Mouse (Mus musculus) G1E (cell line): Measurements from ENCODE around the gene Timm17a.

ENCODE experiments used
- CTCF ChIP-seq: IDR thresholded peaks from 2 replicates; pipeline ENCODE4 v1.5.1; 2012; ENCODE audit warnings: low read depth, low read length, inconsistent platforms, mixed read lengths
- GATA1 ChIP-seq: IDR thresholded peaks from 2 replicates; pipeline ENCODE4 v1.6.1; 2012; ENCODE audit warnings: borderline replicate concordance, low read length, inconsistent platforms, mixed read lengths
- GATA2 ChIP-seq: IDR thresholded peaks from 2 replicates; pipeline ENCODE4 v1.6.1; 2012; ENCODE audit warnings: low read depth, low read length, inconsistent platforms, borderline replicate concordance
- POLR2AphosphoS5 ChIP-seq: IDR thresholded peaks from 2 replicates; pipeline ENCODE4 v1.6.1; 2012; ENCODE audit warnings: low read depth, low read length, inconsistent platforms; ENCODE audit not compliant: insufficient replicate concordance

DNA sequence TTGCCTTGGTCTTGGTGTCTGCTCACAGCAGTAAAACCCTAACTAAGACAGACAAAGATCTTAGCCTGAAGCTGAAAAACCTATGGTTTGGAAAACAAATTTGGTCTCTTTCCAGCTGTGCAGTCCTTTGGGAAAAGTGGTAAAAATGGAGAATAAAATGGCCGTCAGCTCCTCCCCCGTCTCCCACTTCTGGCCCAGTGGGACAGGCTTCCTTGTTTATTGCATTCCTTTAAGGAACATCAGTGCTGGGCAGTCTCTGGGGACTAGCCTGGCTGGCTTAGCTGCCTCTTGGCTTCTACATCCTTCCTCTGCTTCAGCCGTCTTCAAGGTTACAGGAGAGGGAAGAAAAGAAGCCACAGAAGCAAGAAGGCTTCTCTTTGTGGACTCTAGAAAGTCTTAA is 38.4 kb upstream of the Timm17a start:
- TF ChIP-seq CTCF (no peak), POLR2AphosphoS5 (no peak), GATA1 (no peak), GATA2 (no peak)
